Mouse (Mus musculus) brain, adult 2 months (tissue): ENCODE measurements around the gene Zfp715.
A peak's percentile ranks its signal among the peaks of the same experiment; 100 is the strongest.

Source experiments
- DNase-seq: peaks from one replicate; pipeline ENCODE4 v3.0.0; 2011; ENCODE audit warnings: low read depth, low spot score

Gene Zfp715

DNA sequence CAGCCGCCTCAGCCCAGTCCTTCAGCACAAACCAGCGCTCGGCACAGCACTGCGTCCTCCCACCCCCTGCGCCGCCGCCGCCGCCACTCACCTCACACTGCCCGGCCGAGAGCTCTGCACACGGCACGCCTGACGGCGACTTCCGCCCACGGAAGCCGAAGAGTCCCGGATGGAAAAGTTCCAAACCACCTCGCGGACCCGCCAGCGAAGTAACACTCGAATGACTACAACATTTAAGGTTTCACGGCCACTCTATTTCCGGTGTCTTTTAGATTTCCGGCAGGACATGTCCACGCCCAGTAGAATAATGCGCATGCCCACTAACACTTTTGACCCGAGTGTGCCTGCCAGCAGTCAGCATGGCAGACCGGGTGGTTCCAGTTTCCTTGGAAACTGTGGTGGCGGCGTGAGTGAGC lies at the start of gene Zfp715:
TSS of gene Zfp715 (minus strand) at position 282 of the 416 bp plus-strand sequence.
- DNase-seq: peak; percentile 98

DNA sequence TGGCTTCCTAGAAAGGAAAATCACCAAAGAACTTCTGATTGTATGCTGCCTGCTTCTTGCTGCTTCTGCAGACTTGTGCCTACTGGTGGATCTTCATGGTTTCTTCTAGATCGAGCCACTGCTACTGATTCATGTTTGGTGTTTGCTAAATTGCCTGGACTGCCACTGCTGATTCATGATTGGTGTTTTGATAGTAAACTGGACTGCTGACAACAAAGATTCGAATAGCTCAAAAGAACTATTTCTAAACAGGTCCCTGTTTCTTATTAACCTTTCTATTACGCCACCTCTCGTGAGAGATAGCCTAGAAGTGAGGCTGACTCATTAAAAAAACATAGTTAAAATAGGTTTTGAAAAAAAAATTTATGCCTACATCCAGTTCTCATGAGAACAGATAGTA lies 48.9 kb upstream of the Zfp715 start:
- no peak for DNase-seq

DNA sequence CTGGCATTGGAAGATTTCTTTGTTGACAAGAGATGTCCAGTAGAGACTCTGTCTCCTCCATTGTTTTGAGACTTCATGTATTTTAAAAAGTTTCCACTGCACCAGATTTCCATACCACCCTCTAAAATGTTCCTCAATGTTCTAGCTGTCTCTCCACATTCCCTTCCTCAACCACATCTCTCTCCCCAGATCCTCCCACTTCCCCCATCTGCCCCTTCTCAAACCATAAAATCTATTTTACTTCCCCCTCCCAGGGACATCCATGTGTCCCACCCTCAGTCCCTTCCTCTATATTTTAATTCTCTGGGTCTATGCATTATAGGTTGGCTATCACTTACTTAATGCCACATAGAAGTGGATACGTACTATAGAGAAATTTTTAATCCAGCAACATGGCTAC lies 48.3 kb upstream of the Zfp715 start:
- no peak for DNase-seq

DNA sequence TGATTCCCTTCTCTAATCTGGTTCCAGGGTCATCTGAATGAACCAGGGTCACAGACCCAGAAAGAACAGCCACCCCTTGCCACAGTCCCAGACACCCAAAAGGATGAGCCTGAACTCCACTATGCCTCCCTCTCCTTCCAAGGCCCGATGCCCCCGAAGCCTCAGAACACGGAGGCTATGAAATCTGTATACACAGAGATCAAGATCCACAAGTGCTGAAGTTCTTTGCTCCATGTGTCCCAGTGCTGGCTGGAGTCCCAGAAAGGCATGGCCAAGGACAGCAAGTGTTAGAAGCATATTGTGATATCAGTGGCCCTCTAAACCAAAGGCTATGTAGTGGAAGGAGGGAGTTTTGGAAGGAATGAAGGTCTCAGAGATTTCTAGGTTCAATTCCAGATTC lies 45.5 kb upstream of the Zfp715 start:
- DNase-seq: no peak

DNA sequence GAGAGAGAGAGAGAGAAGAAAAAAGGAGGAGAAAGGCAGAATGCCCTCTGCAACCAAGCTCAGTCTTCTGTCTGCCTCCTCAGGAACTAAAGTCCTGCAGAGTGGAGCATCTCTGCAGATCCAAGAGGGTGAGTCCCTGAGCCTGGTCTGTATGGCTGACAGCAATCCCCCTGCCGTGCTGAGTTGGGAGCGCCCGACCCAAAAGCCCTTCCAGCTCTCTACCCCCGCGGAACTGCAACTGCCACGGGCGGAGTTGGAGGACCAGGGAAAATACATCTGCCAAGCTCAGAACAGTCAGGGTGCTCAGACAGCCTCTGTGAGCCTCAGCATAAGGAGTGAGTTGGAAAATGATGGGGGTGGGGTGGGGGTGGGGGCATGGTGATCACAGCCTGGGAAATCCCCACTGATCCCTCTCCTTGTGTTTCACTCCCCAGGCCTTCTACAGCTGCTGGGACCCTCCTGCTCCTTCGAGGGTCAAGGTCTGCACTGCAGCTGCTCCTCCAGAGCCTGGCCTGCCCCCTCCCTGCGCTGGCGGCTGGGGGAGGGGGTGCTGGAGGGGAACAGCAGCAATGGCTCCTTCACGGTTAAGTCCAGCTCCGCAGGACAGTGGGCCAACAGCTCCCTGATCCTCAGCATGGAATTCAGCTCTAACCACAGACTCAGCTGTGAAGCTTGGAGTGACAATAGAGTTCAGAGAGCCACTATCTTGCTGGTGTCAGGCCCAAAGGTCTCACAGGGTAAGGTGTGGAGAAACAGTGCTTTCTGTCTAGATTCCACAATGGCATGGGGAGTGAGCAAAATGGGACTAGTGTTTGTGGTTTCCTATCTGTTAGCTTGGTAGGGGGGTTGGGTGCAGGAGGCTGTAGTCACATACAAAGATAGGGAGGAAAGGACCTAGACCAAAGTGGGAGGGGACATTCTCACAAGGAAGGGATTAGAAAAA lies 42.1 kb upstream of the Zfp715 start:
- DNase-seq: peak; percentile 7

DNA sequence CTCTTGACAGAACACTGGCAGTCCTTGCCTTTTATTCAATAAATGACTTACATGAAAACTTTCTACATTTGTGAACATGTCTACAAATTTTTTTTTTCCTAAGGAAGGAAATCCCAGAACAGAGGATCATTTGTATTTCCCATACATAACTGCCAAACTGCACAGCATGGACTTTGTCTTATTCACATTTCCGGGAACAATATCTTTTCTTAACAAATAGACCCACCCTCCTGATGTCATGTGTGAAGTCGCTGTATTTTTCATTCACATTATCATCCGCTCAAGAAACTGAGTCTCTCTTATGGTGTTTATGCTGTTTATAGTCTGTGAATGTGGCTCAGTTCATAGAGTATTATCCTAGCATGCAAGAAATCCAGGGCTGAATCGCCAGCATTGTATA lies 40.7 kb upstream of the Zfp715 start:
- DNase-seq: no peak

DNA sequence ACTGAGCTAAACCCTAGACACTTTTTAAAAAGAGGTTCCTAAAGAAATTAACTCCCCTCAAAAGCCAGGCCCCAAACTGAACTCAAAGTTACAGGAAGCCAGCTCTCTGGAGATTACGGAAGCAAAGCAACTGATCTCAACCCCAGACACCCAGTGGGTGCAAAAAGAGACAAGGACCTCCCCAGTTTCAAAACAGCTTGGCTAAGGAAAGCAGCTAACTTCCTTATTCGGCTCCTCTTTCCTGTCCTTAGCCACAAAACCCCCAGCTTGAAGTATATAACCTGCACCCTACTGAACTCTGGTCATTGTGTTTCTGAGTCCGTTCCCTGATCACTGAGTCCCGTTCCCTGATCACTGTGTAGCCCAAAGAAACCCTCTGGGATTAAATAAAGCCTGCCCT lies 40.0 kb upstream of the Zfp715 start:
- DNase-seq: peak; percentile 40

DNA sequence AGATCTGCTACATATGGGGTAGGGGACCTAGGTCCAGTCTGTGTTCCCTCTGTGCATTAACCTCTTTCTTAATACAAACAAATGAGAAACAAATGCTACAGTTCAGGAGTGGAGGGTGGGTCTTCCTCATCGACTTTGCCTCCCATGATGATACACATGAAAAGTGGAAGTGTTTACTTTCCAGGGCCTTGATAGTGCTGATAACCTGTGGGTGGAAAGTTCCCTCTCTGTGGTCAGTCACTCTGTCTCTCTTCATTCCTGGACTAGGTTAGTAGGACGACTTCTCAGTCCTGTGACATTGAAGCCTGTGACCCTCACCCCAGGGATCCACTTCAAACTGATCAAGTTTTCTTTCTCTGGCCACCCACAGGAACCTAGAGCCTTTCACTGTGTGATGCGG lies 38.1 kb upstream of the Zfp715 start, which contains the start of gene Siglecf:
TSS of gene Siglecf (plus strand) at position 188 of the 400 bp plus-strand sequence.
- DNase-seq: no peak

DNA sequence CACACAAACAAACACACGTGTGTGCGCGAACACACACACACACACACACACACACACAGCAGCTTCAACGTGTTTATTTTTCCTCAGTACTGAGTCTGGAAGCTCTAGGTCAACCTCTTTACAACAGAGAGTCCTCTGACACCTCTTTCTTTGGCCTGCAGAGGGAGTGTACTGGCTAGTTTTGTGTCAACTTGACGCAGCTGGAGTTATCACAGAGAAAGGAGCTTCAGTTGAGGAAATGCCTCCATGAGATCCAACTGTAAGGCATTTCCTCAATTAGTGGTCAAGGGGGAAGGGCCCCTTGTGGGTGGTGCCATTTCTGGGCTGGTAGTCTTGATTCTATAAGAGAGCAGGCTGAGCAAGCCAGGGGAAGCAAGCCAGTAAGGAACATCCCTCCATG lies 36.5 kb upstream of the Zfp715 start:
- DNase-seq: peak; percentile 2

DNA sequence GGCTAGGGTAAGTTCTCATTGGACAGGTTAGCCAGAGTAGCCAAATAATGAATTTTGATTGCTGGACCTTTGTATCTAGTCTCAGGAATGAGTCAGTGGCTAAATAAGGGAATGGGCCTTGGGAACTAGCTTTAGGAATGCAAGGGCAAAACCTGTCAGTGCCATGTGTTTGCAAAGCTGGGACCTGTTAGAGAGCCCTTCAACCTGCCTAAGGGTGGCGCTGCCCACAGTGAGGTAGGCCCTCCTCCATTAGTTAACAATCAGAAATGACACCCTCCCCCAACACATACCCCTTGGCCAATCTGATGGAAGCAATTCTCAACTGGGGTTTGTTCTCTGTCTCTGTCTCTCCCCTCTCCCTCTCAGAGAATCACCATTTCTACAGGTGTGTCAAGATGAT lies 33.5 kb upstream of the Zfp715 start:
- no peak for DNase-seq

DNA sequence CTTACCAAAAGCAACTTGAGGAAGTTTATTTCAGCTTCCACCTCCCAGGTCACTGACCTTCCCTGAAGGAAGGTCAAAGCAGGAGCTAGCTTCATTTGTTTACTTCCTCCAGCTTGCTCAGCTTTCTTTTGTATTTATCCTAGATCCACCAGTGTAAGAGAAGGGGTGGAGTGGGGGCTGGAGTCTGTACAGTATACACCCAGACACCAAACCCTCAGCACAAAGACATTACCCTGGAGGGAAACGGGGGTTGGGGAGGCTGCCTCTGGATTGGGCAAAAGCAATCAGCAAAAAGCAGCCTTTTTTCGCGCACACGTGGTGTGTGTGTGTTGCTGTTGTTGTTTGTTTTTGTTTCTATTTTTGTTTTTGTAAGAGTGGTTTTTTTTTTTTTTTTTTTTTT lies 33.1 kb upstream of the Zfp715 start:
- no peak for DNase-seq

DNA sequence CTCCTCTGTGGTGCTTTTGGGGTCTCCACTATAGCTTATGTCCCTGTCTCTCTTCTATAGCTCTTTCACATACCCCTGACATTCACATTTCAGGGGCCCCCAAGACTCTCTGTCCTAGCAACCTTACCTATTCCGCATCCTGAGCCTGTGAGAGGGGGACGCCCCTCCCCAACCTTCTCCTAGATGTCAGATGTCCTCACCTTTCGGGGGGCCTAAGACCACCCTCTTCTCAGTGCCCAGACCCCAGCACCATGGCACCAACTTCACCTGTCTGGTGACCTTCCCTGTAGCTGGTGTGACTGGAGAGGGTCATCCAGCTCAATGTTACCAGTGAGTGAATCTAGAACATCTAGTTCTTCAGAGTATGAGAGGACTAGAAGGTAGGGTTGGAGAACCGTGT lies 31.4 kb upstream of the Zfp715 start:
- DNase-seq: no peak

DNA sequence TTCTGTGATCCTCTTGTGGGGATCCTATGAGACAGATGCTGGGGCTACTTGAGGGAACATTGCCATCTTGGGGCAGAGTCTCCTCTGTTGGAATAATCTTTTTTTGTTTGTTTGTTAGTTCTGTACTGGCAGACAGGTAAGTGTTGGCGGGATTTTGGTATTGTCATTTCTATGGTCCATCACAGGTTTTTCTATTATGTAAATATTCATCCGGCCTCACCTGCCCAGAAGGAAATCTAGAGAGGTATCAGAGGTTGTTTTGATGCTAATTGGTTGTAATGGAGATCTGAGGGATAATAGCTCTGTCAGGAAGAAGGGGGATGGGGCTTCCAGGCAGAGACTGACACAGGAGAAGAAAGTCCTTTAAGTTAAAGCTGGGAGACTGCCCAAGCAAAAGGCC lies 30.9 kb upstream of the Zfp715 start:
- no peak for DNase-seq

DNA sequence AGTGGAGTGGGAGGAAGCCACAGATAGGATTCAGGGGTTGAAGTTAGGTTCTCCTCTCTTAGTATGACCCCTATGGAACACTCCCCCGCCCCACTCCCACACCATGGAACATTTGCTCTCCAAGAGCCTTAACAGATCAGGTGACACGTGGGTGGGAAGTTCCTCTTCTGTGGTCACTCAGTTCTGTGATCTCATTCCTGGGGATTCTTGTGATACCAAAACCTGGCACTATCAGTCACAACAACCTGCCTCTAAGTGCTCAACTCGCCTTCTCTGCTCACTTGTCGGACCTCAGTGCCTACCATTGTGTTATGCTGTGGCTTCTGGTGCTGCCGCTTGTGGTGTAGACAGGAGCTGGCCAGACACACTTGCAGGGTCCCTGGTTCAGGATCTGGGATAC lies 30.1 kb upstream of the Zfp715 start:
- no peak for DNase-seq

DNA sequence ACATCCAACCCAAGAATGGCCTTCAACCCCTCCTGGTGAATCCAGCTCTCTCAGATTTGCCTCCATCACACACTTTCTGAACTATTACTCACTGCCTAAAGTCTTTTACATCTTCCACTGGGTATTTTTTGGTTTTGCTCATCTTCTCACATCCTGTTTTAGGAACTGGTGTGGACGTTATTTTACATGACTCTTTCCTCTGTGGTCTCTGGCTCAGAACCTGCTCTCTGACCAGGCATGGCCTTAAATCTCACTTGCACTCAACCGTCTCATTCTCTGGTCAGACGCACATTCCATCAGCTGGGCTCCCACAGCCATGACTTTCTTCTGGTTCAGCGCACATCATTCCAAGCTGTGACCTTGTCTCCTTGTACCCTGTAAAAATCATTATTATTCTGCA lies 27.7 kb upstream of the Zfp715 start:
- no peak for DNase-seq

DNA sequence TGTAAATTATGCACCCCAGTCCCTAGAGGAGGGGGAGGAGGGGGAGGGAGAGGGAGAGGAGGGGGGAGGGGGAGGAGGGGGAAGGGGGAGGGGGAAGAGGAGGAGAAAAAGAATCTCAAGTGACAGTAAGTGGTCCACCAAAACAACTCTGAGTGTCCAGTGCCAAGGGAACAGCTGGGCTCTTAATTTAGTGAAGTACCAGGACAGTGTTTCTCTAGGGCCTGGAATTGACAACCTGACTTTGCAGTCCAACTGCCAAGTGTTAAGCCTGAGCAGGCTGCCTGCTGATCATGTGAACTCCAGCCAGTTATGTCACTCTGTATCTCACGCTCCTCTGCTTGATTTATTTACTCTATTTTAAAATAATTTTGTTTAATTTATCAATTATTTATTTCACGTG lies 20.8 kb upstream of the Zfp715 start:
- DNase-seq: no peak

DNA sequence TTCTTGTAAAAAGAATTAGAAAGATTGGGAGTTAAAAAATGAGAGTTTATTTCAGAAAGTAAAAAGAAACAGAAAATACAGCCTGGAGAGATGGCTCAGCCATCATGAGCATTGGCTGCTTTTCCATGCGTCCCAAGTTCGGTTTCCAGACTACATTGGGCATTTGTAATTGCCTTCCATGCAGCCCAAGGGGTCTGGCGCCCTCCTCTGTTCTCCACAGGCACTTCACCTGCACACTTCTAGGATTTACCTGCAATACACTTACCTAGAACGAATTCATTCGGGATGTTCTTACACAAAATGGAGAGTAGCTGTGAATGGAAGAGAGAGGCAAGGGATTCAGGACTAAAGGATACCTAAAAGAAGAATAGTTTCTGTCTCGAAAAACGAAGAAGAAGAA lies 20.1 kb upstream of the Zfp715 start:
- peak; percentile 26 for DNase-seq

DNA sequence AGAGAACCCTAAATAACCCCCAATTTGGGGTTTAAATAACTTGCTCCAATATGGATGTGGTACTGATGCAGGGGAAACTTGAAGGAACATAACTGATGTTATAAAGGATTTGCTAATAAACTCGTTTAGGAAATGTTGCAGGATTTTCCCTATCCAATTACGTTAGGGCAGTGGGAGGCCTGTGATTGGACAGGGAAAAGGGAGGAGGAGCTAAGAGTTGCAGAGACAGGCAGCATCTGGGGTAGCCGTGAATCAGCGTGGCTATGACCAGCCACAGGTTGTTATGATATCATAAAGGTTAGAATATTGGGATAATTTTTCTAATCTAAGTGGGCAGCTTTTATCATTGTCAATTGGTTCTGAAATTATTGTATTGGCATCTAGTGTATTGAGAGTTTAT lies 15.0 kb upstream of the Zfp715 start:
- no peak for DNase-seq

DNA sequence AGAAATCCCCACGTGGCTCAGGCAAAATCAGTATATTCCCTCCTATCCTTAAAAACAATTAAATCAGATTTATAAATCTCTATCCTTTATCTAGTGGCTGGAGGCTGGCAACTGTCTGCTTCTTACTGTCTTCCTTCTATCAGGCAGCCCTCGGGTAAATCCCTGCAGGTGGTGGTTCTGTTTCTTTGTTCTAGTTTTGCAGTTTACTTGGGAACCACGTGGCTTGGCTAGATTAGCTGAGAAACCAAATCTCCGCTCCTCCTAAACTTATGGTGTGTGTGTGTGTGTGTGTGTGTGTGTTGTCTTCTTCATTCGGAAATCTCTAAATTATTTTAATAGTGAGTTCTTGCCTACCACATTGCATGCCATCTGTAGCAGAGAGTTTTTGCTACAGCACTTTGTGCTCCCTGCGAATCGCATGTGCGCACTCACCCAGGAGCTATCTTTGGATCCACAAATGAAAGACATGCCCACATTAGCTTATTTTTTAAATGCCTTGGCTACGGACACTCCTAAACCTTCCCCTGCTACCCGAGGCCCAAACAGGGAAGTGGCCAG lies 13.2 kb upstream of the Zfp715 start:
- DNase-seq: peak; percentile 56

DNA sequence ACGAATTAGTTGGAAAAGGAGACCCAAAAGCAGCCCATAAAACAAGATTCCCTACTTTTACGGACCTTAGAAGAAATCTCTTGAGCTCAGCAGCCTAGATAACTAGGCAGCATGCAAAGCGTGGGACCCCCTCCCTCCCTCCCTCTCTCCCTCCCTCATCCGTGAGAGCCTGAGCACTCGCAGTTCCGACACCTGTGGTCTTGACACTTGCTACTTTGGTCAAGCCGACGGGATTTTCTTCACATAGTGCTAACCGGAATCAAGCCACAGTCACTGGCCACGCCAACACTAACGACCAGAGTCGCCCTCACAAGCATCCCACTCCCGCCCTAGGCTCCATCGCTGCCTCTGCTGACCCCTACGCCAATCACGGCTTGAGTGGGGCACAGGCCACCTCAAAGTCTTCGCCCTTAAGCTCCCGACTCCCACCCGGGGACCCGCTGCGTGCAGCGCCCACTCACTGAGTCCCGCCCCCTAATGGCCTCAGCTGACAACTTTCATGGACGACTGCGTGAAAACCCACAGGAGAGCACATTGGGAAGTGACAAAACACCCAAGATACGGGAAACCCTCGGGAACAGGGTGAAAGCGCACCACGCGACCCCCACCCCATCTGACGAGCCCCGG lies 595 bp downstream of the Zfp715 start:
- peak; percentile 31 for DNase-seq

DNA sequence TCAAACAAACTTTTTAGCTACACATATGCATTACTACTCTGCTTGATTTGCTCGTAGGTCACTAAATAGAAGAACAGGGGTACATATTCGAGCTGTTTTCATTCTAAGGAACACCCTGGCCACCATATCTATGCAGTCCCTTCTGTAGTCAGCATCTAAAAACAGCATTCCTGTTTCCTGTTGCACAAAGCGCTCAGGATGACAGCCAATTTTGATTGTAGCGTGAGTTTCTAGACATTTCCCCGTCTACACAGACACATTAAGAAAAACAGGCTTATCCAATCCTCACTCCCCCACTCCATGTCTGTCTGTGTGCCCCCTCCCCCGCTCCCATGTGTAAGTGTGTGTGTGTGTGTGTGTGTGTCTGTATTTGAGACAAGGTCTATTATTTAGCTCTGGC lies 1.5 kb downstream of the Zfp715 start:
- DNase-seq: peak; percentile 24

DNA sequence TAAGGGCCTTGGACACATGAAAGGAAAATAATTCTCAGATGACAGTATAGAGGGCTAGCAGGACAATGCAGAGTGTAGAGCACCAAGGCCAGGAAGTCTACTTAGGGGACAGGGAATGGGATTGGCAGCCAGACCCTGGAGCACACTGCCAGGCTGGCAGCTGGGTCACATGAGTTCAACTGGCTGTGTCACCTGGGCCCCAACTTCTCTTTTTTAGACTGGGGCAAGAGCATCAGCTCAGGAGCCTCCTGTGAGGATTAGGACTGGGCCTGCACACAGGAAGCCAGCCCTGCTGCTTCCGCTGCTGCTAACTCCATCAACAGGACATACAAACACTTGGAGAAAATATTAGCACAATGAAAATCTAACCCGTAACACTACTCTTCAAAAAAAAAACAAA lies 4.0 kb downstream of the Zfp715 start:
- DNase-seq: no peak

DNA sequence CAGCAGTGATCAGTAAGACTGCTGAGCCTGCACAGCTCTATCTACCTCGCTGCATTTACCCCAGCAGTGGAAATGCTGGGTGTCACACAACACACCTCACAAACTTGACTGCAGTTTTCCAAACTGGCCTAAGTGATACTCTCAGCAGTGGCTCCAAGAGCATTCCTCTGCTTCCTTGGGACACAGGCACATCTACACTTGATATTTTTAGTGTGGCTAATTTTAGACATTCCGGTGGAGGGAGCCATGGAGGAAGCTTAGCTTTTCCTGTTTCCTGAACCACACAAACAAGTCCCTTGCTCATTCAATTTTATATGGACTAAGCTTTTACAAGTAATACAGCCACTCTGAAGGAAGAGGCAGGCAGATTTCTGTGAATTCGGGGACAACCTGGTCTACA lies 7.9 kb downstream of the Zfp715 start:
- peak; percentile 50 for DNase-seq
